Mouse (Mus musculus): Measurements from ENCODE around the gene Gm6034. TPM values are rescaled to one million over a fixed set of nuclear protein-coding genes. Genes with fewer than 3 reads are reported as not detected.
"Not testable (repeated sequence)": the region's sequence is repeated elsewhere in the genome, so short reads cannot be mapped to it uniquely, and the experiment has no call there.

Gene Gm6034
- polyA plus RNA-seq, 1 experiment from 2014 or later = 0.15 TPM

- peak overlapping the region; percentile 63 for H3K9ac ChIP-seq (ENCODE audit: low read length)
- peak; percentile 50; the same call in 1 of the 2 replicates for ATAC-seq (ENCODE audit: insufficient read depth, low FRiP score)
These were observed 41.2 kb downstream of the Gm6034 start for GRCm38 (mm10) chr17:36083870-36084451.

GRCm38 (mm10) chr17:36085976-36086375 is 43.2 kb downstream of the Gm6034 start:
- H3K4me2 ChIP-seq (ENCODE audit: low read depth, low read length); H3K4me3 ChIP-seq (replicated peaks; ENCODE audit: low read length); H3K27ac ChIP-seq (ENCODE audit: low read length); H3K9me3 ChIP-seq (replicated peaks; ENCODE audit: control insufficient read depth, low read length); H3K4me1 ChIP-seq (ENCODE audit: control insufficient read depth, insufficient read depth, low read length); H3K9ac ChIP-seq (ENCODE audit: low read length); ATAC-seq (ENCODE audit: insufficient read depth, low FRiP score); H3K27me3 ChIP-seq (ENCODE audit: control insufficient read depth, insufficient read depth, low read length); H3K36me3 ChIP-seq (ENCODE audit: control insufficient read depth, insufficient read depth, low read length): not testable (repeated sequence)
- 48% methylated on average over 1 of the region's 1 CpGs for WGBS

More at GRCm38 (mm10) chr17:36083870-36084451, 41.2 kb downstream of the Gm6034 start:
- peak overlapping the region; percentile 99 for H3K4me2 ChIP-seq (ENCODE audit: low read depth, low read length)
- H3K36me3 ChIP-seq (ENCODE audit: control insufficient read depth, insufficient read depth, low read length) = no peaks in the 10 kb centered on the region
- H3K4me1 ChIP-seq (ENCODE audit: control insufficient read depth, insufficient read depth, low read length) = no peaks in the 10 kb centered on the region; the same call in 1 of the 2 replicates
- no peak overlapping the region for H3K27ac ChIP-seq (ENCODE audit: low read length)
- H3K27me3 ChIP-seq (ENCODE audit: control insufficient read depth, insufficient read depth, low read length) = peaks cover 7% of the 10 kb centered on the region; the same call in 1 of the 2 replicates
- H3K9me3 ChIP-seq (replicated peaks; ENCODE audit: control insufficient read depth, low read length) = no peaks in the 10 kb centered on the region
- under 1% methylated on average over 41 of the region's 42 CpGs for WGBS
- H3K4me3 ChIP-seq (replicated peaks; ENCODE audit: low read length) = peak overlapping the region; percentile 60

- H3K4me2 ChIP-seq (ENCODE audit: low read depth, low read length); H3K4me1 ChIP-seq (ENCODE audit: control insufficient read depth, insufficient read depth, low read length); H3K4me3 ChIP-seq (replicated peaks; ENCODE audit: low read length); H3K9ac ChIP-seq (ENCODE audit: low read length); H3K9me3 ChIP-seq (replicated peaks; ENCODE audit: control insufficient read depth, low read length); H3K36me3 ChIP-seq (ENCODE audit: control insufficient read depth, insufficient read depth, low read length); H3K27ac ChIP-seq (ENCODE audit: low read length); H3K27me3 ChIP-seq (ENCODE audit: control insufficient read depth, insufficient read depth, low read length); ATAC-seq (ENCODE audit: insufficient read depth, low FRiP score): not testable (repeated sequence)
- no CpG with 5 or more reads among the region's 2 CpGs for WGBS
These were observed 49.2 kb downstream of the Gm6034 start for GRCm38 (mm10) chr17:36091933-36092332.

GRCm38 (mm10) chr17:36092520-36092919 is 49.8 kb downstream of the Gm6034 start:
- not testable (repeated sequence) for H3K9ac ChIP-seq (ENCODE audit: low read length); H3K4me3 ChIP-seq (replicated peaks; ENCODE audit: low read length); H3K36me3 ChIP-seq (ENCODE audit: control insufficient read depth, insufficient read depth, low read length); H3K27ac ChIP-seq (ENCODE audit: low read length); H3K4me2 ChIP-seq (ENCODE audit: low read depth, low read length); H3K9me3 ChIP-seq (replicated peaks; ENCODE audit: control insufficient read depth, low read length); H3K27me3 ChIP-seq (ENCODE audit: control insufficient read depth, insufficient read depth, low read length); H3K4me1 ChIP-seq (ENCODE audit: control insufficient read depth, insufficient read depth, low read length); ATAC-seq (ENCODE audit: insufficient read depth, low FRiP score)

GRCm38 (mm10) chr17:36093936-36094335 is 51.2 kb downstream of the Gm6034 start:
- WGBS = 28% methylated on average over 3 of the region's 3 CpGs
- H3K4me3 ChIP-seq (replicated peaks; ENCODE audit: low read length) = no peak overlapping the region

GRCm38 (mm10) chr17:36099603-36100002 is 56.8 kb downstream of the Gm6034 start:
- not testable (repeated sequence) for H3K27me3 ChIP-seq (ENCODE audit: control insufficient read depth, insufficient read depth, low read length); ATAC-seq (ENCODE audit: insufficient read depth, low FRiP score); H3K4me1 ChIP-seq (ENCODE audit: control insufficient read depth, insufficient read depth, low read length); H3K9ac ChIP-seq (ENCODE audit: low read length); H3K4me3 ChIP-seq (replicated peaks; ENCODE audit: low read length); H3K27ac ChIP-seq (ENCODE audit: low read length); H3K9me3 ChIP-seq (replicated peaks; ENCODE audit: control insufficient read depth, low read length); H3K36me3 ChIP-seq (ENCODE audit: control insufficient read depth, insufficient read depth, low read length); H3K4me2 ChIP-seq (ENCODE audit: low read depth, low read length)
- 67% methylated on average over 2 of the region's 2 CpGs for WGBS

More at GRCm38 (mm10) chr17:36093936-36094335, 51.2 kb downstream of the Gm6034 start:
- H3K4me2 ChIP-seq (ENCODE audit: low read depth, low read length) = no peak overlapping the region
- no peaks in the 10 kb centered on the region for H3K27me3 ChIP-seq (ENCODE audit: control insufficient read depth, insufficient read depth, low read length)
- H3K9ac ChIP-seq (ENCODE audit: low read length) = no peak overlapping the region
- H3K27ac ChIP-seq (ENCODE audit: low read length) = no peak overlapping the region
- ATAC-seq (ENCODE audit: insufficient read depth, low FRiP score) = no peak
- no peaks in the 10 kb centered on the region for H3K9me3 ChIP-seq (replicated peaks; ENCODE audit: control insufficient read depth, low read length)
- no peaks in the 10 kb centered on the region for H3K4me1 ChIP-seq (ENCODE audit: control insufficient read depth, insufficient read depth, low read length)
- H3K36me3 ChIP-seq (ENCODE audit: control insufficient read depth, insufficient read depth, low read length) = no peaks in the 10 kb centered on the region

GRCm38 (mm10) chr17:36102091-36102490 is 59.3 kb downstream of the Gm6034 start:
- H3K27ac ChIP-seq (ENCODE audit: low read length); H3K4me1 ChIP-seq (ENCODE audit: control insufficient read depth, insufficient read depth, low read length); H3K9me3 ChIP-seq (replicated peaks; ENCODE audit: control insufficient read depth, low read length); H3K9ac ChIP-seq (ENCODE audit: low read length); H3K27me3 ChIP-seq (ENCODE audit: control insufficient read depth, insufficient read depth, low read length); ATAC-seq (ENCODE audit: insufficient read depth, low FRiP score); H3K4me2 ChIP-seq (ENCODE audit: low read depth, low read length); H3K36me3 ChIP-seq (ENCODE audit: control insufficient read depth, insufficient read depth, low read length); H3K4me3 ChIP-seq (replicated peaks; ENCODE audit: low read length): not testable (repeated sequence)
- 87% methylated on average over 11 of the region's 12 CpGs for WGBS

Other genes starting within 250 kb of the Gm6034 start
- 22.1 and 24.4 TPM in 2 replicates for gene Ier3, start 221.3 kb upstream of the Gm6034 start, polyA plus RNA-seq (2015; fragmentation: Nextera tagmentation; extraction: Ambion mirVana)
- gene Flot1, start 219.7 kb upstream of the Gm6034 start, polyA plus RNA-seq (2015; fragmentation: Nextera tagmentation; extraction: Ambion mirVana) = 55.8 and 58.2 TPM in 2 replicates
- gene Tubb5, start 204.7 kb upstream of the Gm6034 start, polyA plus RNA-seq (2015; fragmentation: Nextera tagmentation; extraction: Ambion mirVana) = 649 and 665 TPM in 2 replicates
- 11.7 and 16.2 TPM in 2 replicates for gene Mdc1, start 201.4 kb upstream of the Gm6034 start, polyA plus RNA-seq (2015; fragmentation: Nextera tagmentation; extraction: Ambion mirVana)
- gene Nrm, start 181.6 kb upstream of the Gm6034 start, polyA plus RNA-seq (2015; fragmentation: Nextera tagmentation; extraction: Ambion mirVana) = 48.9 and 51.5 TPM in 2 replicates
- 20.1 and 20.2 TPM in 2 replicates for gene Ppp1r18, start 177.4 kb upstream of the Gm6034 start, polyA plus RNA-seq (2015; fragmentation: Nextera tagmentation; extraction: Ambion mirVana)
- 33.8 and 44.1 TPM in 2 replicates for gene Dhx16, start 163.1 kb upstream of the Gm6034 start, polyA plus RNA-seq (2015; fragmentation: Nextera tagmentation; extraction: Ambion mirVana)
- gene 2310061I04Rik, start 145.5 kb upstream of the Gm6034 start, polyA plus RNA-seq (2015; fragmentation: Nextera tagmentation; extraction: Ambion mirVana) = 19.1 and 22.9 TPM in 2 replicates
- gene Atat1, start 132.9 kb upstream of the Gm6034 start, polyA plus RNA-seq (2015; fragmentation: Nextera tagmentation; extraction: Ambion mirVana) = 50.8 and 51.9 TPM in 2 replicates
- 83.2 and 87.3 TPM in 2 replicates for gene Mrps18b, start 126.6 kb upstream of the Gm6034 start, polyA plus RNA-seq (2015; fragmentation: Nextera tagmentation; extraction: Ambion mirVana)
- 33.1 and 34.3 TPM in 2 replicates for gene Ppp1r10, start 126.5 kb upstream of the Gm6034 start, polyA plus RNA-seq (2015; fragmentation: Nextera tagmentation; extraction: Ambion mirVana)
- gene Abcf1, start 73.2 kb upstream of the Gm6034 start, polyA plus RNA-seq (2015; fragmentation: Nextera tagmentation; extraction: Ambion mirVana) = 87.7 and 88.9 TPM in 2 replicates
- gene Gnl1, start 63.1 kb upstream of the Gm6034 start, polyA plus RNA-seq (2015; fragmentation: Nextera tagmentation; extraction: Ambion mirVana) = 42.7 and 45.0 TPM in 2 replicates
- gene Prr3, start 62.7 kb upstream of the Gm6034 start, polyA plus RNA-seq (2015; fragmentation: Nextera tagmentation; extraction: Ambion mirVana) = 23.4 and 25.6 TPM in 2 replicates
- 2.7 TPM in 2 replicates for gene H2-T24, start 22.4 kb upstream of the Gm6034 start, polyA plus RNA-seq (2015; fragmentation: Nextera tagmentation; extraction: Ambion mirVana)
- 16.9 and 17.5 TPM in 2 replicates for gene H2-T23, start 10.1 kb upstream of the Gm6034 start, polyA plus RNA-seq (2015; fragmentation: Nextera tagmentation; extraction: Ambion mirVana)
- 19.9 and 23.5 TPM in 2 replicates for gene H2-T22, start 214 bp upstream of the Gm6034 start, polyA plus RNA-seq (2015; fragmentation: Nextera tagmentation; extraction: Ambion mirVana)
- 0.85 and 0.89 TPM in 2 replicates for gene Gm11127, start 15.4 kb downstream of the Gm6034 start, polyA plus RNA-seq (2015; fragmentation: Nextera tagmentation; extraction: Ambion mirVana)
- not detected in 2 replicates for gene Gm19684, start 78.7 kb downstream of the Gm6034 start, polyA plus RNA-seq (2015; fragmentation: Nextera tagmentation; extraction: Ambion mirVana)
- gene Gm7030, start 86.5 kb downstream of the Gm6034 start, polyA plus RNA-seq (2015; fragmentation: Nextera tagmentation; extraction: Ambion mirVana) = 0.34 TPM in 1 of 2 replicates, not detected in the other
- 0.42 and 0.45 TPM in 2 replicates for gene Gm8909, start 125.6 kb downstream of the Gm6034 start, polyA plus RNA-seq (2015; fragmentation: Nextera tagmentation; extraction: Ambion mirVana)
- gene H2-T3, start 147.3 kb downstream of the Gm6034 start, polyA plus RNA-seq (2015; fragmentation: Nextera tagmentation; extraction: Ambion mirVana) = 3.4 and 4.0 TPM in 2 replicates
- 112 and 116 TPM in 2 replicates for gene Rpp21, start 215.1 kb downstream of the Gm6034 start, polyA plus RNA-seq (2015; fragmentation: Nextera tagmentation; extraction: Ambion mirVana)
- 12.8 and 16.2 TPM in 2 replicates for gene Trim39, start 229.3 kb downstream of the Gm6034 start, polyA plus RNA-seq (2015; fragmentation: Nextera tagmentation; extraction: Ambion mirVana)
- not detected in 2 replicates for gene H2-M10.2, start 243.5 kb downstream of the Gm6034 start, polyA plus RNA-seq (2015; fragmentation: Nextera tagmentation; extraction: Ambion mirVana)

Data from stomach, embryonic 16.5 days (tissue).